Mouse (Mus musculus) hindbrain, embryonic 11.5 days (tissue): ENCODE measurements around the gene Clba1. TPM values are rescaled to one million over a fixed set of nuclear protein-coding genes. Genes with fewer than 3 reads are reported as not detected.
A peak's percentile ranks its signal among the peaks of the same experiment; 100 is the strongest.
"Not testable (repeated sequence)": the region's sequence is repeated elsewhere in the genome, so short reads cannot be mapped to it uniquely, and the experiment has no call there.

Experiments used
- ATAC-seq: fragments of 200-750 bp; cut with Nextera tagmentation; 2 replicates; pipeline ENCODE4 v1.8.0; 2017; ENCODE audit warnings: mild to moderate bottlenecking, moderate TSS enrichment, moderate library complexity; ENCODE audit not compliant: low FRiP score
- DNase-seq: peaks from one replicate; pipeline ENCODE4 v3.0.0-alpha.2; 2015; ENCODE audit warnings: low spot score
- H3K27ac ChIP-seq: fragments of 300-500 bp; sonication (generic); 2 replicates; pipeline ENCODE4 v1.5.1; 2014; ENCODE audit warnings: mild to moderate bottlenecking, low read depth, low read length
- H3K27me3 ChIP-seq: fragments of 300-500 bp; sonication (generic); 2 replicates; pipeline ENCODE4 v1.6.1; 2014; ENCODE audit warnings: mild to moderate bottlenecking, low read length, moderate library complexity, mixed read lengths; ENCODE audit not compliant: control insufficient read depth, insufficient read depth
- H3K36me3 ChIP-seq: fragments of 300-500 bp; sonication (generic); 2 replicates; pipeline ENCODE4 v1.6.1; 2014; ENCODE audit warnings: mild to moderate bottlenecking, low read length, moderate library complexity, mixed read lengths; ENCODE audit not compliant: control insufficient read depth, insufficient read depth
- H3K4me1 ChIP-seq: fragments of 300-500 bp; sonication (generic); replicated peaks from 2 replicates; pipeline ENCODE4 v1.6.1; 2014; ENCODE audit warnings: low read length, mixed read lengths; ENCODE audit not compliant: control insufficient read depth, insufficient read depth
- H3K4me2 ChIP-seq: fragments of 300-500 bp; sonication (generic); replicated peaks from 2 replicates; pipeline ENCODE4 v1.6.1; 2014; ENCODE audit warnings: mild to moderate bottlenecking, low read depth, low read length
- H3K4me3 ChIP-seq: fragments of 300-500 bp; sonication (generic); 2 replicates; pipeline ENCODE4 v1.5.1; 2014; ENCODE audit warnings: low read depth, low read length
- H3K9ac ChIP-seq: fragments of 300-500 bp; sonication (generic); 2 replicates; pipeline ENCODE4 v1.6.1; 2014; ENCODE audit warnings: low read depth, low read length
- H3K9me3 ChIP-seq: fragments of 300-500 bp; sonication (generic); 2 replicates; pipeline ENCODE4 v1.6.1; 2016; ENCODE audit warnings: low read length; ENCODE audit not compliant: control insufficient read depth
- WGBS: fragments of 180-500 bp; shearing (Covaris S2); extraction: QIAGEN DNeasy Blood & Tissue Kit; methylation state at CpG from one replicate; pipeline ENCODE4 v1.1.7; 2014; 5-methylcytosine and 5-hydroxymethylcytosine counted together
- polyA plus RNA-seq: library from polyadenylated mRNA; unstranded; fragments of >200 nt; fragmentation: Nextera tagmentation; extraction: Ambion mirVana; gene quantifications from 2 replicates; pipeline ENCODE4 v1.2.1, GENCODE M21; 2014

Clba1 gene
- polyA plus RNA-seq, 1 experiment from 2014 or later: 15.4 TPM

DNA sequence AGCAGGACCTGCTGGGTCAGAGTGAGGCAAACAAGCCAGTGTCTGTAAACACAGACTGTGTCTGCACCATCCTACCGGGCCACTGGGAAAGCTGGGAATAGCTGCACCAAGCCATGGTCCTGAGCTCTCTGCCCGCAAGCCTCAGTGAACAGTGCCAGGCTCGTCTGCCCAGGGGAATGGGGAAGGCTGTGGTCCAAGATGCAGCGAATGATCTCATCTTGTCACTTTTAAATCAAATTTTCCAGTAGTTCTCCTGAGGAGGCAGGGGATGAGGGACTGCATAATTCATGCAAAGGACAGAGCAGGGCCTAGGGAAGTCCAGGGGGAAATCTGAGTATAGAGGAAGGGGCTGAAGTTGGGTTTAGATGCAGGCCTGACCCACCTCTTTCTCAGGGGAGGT, 941 bp upstream of the Clba1 start:
- Histone ChIP-seq H3K27ac (no peak overlapping the region), H3K4me3 (no peak overlapping the region), H3K4me1 (peaks cover 5% of the 10 kb centered on the region), H3K9me3 (no peaks in the 10 kb centered on the region), H3K36me3 (no peaks in the 10 kb centered on the region), H3K27me3 (no peaks in the 10 kb centered on the region), H3K4me2 (no peak overlapping the region; the same call in 1 of the 2 replicates), H3K9ac (no peak overlapping the region)
- 84% methylated on average over 4 of the region's 4 CpGs for WGBS
- DNase-seq (no peak), ATAC-seq (no peak)

DNA sequence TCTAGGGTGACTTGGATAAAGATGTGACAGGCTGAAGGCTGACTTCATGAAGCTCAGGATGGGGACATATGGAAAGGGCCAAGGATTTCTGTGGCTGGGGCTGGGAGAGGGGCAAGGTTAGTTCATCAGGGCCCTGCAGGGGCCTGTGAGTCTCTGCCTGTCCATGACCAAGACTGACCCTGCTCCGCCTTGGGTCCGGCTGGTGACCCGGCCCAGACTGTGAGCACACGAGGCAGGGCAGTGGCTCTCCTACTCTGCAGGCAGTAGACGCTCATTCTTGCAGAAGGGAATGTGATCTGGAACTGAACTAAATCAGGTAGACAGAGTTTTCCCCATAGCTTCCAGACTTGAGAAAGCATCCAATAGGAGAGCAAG, 538 bp upstream of the Clba1 start:
- Histone ChIP-seq H3K27me3 (no peaks in the 10 kb centered on the region), H3K36me3 (no peaks in the 10 kb centered on the region), H3K27ac (peak overlapping the region; percentile 27; the same call in 1 of the 2 replicates), H3K4me3 (peak overlapping the region; percentile 66), H3K4me2 (peak overlapping the region; percentile 93), H3K9ac (peak overlapping the region; percentile 65), H3K9me3 (no peaks in the 10 kb centered on the region), H3K4me1 (peaks cover 5% of the 10 kb centered on the region)
- WGBS: 70% methylated on average over 5 of the region's 5 CpGs
- ATAC-seq: peak; percentile 61
- no peak for DNase-seq

DNA sequence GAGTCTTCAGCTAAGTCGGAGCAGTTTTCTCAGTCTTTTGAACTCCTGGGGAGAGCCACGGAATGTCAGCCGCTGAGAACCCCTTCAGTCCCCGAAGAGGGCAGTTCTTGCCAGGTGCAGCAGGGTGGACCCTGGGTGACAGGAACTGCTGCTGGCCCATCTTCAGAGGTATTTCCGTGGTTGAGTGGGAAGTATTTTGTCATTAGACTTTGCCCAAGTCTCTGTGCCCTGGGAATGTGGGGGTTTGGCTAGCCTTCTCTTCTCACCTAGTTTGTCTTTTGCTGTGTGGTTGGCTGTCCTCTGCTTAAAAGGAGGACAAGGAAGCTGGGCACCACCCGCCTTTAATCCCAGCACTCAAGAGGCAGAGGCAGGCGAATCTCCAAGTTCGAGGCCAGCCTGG, 904 bp downstream of the Clba1 start:
- Histone ChIP-seq H3K27ac (no peak overlapping the region), H3K4me3 (peak overlapping the region; percentile 66), H3K4me1 (peaks cover 5% of the 10 kb centered on the region), H3K9me3 (no peaks in the 10 kb centered on the region), H3K27me3 (no peaks in the 10 kb centered on the region), H3K36me3 (no peaks in the 10 kb centered on the region), H3K4me2 (peak overlapping the region; percentile 93), H3K9ac (peak overlapping the region; percentile 65)
- WGBS: 29% methylated on average over 8 of the region's 8 CpGs
- no peak for ATAC-seq
- no peak for DNase-seq

DNA sequence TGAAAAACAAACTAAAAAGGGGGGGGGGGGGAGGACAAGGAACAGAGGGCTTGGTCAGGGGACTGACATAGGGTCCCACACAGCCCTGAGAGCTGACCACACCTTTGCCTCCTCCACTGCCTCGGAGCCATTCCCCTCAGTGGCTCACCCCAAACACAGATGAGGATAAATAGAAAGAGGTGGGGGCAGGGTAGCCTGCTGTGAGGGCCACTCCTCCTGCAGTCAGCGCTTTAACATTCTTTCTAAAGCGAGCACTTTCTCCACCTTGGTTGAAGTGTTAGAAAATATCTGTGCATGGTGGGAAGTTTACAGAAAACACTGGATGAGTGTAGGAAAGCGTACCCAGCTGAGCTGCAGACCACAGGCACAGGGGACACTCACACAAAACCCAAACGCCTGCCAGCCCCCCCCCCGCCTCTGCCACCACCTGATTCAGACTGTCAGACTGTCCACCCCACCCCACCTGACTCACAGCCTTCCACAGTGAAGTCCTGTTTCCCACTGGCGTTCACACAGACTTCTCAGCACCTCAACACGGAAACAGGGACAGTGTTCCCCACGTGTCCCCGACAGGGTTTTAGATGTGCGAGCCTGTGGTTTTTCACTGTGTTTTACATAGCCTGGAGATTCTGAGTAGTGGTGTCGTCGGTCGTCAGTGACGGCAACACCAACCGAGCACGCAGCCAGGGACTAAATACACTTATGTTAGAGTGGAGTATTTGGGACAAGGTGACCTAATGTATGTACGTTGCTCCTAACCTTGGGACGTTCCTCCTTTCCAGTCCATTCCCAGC, 1.6 kb downstream of the Clba1 start:
- no peak for DNase-seq
- Histone ChIP-seq H3K9ac (peak overlapping the region; percentile 65; the same call in 1 of the 2 replicates), H3K4me2 (no peak overlapping the region; the same call in 1 of the 2 replicates), H3K4me3 (no peak overlapping the region), H3K27me3 (no peaks in the 10 kb centered on the region), H3K9me3 (no peaks in the 10 kb centered on the region), H3K4me1 (peaks cover 5% of the 10 kb centered on the region), H3K36me3 (no peaks in the 10 kb centered on the region), H3K27ac (no peak overlapping the region)
- no peak for ATAC-seq
- 64% methylated on average over 19 of the region's 19 CpGs for WGBS

DNA sequence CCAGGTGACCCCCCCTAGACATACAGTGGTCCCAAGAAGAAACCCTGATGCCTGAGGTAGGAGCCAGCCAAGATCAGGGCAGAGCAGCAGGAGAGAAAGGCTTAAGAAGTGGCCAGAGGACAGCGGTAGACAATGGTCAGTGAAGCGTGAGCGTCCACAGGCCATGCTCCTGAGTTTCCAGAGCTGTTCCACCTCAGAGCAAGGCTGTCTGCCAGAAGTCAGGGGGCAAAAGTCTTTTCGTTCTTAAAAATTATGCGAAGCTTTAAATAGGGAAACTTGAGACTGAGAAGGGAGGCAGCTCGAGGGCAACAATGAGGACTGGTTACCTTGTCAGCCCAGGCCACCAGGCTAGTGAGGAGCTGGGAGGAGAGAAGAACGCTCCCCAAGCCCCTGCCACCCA, 4.6 kb downstream of the Clba1 start:
- no peak for ATAC-seq
- no peak for DNase-seq
- Histone ChIP-seq H3K27me3 (no peaks in the 10 kb centered on the region), H3K36me3 (0 out of 2 replicates have a peak, but pooled peaks cover 2% of the 10 kb centered on the region), H3K4me2 (no peak overlapping the region), H3K27ac (no peak overlapping the region), H3K9ac (no peak overlapping the region), H3K4me3 (no peak overlapping the region), H3K9me3 (no peaks in the 10 kb centered on the region), H3K4me1 (peaks cover 5% of the 10 kb centered on the region)
- WGBS: 94% methylated on average over 7 of the region's 7 CpGs

DNA sequence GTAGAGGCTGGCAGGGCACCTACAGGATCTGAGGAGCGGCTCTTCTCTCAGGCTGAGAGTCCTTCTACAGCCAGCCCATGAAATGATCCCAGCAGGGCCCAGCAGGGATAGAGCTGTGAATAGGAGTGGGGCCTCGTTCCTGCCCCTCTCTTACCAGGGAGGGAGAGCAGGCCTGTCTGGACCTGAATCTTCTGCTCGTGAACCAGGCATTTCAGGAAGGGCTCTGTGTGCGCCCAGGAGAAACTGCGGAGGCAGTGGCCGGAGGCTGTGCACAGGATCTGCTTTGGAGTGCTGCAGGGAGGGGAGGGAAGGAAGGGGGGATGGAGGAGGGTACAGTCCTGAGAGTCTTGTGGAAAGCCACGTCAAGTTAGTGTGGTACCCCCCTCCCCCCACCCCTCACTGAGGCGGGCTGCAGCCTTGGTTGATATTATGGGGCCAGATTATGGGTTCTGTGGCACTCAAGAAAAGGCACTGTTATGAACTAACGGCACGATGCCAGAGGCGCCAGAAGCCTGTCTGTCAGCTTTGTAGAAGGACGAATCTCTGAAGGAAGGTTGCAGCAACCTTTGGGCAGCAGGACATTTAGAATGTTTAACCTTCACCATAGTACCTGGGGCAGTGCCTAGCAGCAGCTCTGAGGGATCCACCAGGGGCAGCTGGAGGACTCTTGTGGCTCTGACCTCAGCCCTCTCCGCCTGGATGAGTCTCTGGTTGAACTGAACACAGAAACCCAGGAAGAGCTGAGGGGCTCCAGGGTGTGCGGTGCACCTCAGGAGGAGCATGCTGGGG, 6.1 kb downstream of the Clba1 start:
- WGBS: 84% methylated on average over 14 of the region's 14 CpGs
- no peak overlapping the region for H3K9ac ChIP-seq
- H3K27ac ChIP-seq: no peak overlapping the region
- H3K4me2 ChIP-seq: no peak overlapping the region
- H3K9me3 ChIP-seq: no peaks in the 10 kb centered on the region
- no peak for ATAC-seq
- H3K4me3 ChIP-seq: no peak overlapping the region
- H3K4me1 ChIP-seq: no peaks in the 10 kb centered on the region
- H3K36me3 ChIP-seq: peaks cover 8% of the 10 kb centered on the region
- no peaks in the 10 kb centered on the region for H3K27me3 ChIP-seq
- DNase-seq: no peak

DNA sequence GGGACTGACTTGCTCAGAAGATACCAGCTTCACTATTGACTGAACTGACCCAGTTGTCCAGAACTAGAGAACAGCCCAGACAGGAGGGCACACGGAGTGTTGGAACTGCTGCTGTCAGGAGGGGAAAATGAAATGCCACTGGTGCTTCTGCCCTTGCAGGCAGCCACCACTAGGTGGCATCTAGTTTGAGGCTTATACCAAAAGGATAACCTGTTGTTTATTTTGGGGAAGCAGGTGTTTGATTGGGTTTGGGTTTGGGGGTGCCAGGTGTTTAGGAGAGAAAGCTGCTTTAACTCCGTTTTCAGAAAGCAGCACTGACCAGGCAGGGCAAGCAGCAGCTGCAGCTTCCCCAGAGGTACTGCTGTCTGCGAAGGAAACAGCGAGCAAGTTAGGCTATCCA, 7.6 kb downstream of the Clba1 start:
- ATAC-seq (no peak), DNase-seq (peak; percentile 63)
- no peaks in the 10 kb centered on the region for H3K4me1 ChIP-seq
- no peak overlapping the region for H3K4me3 ChIP-seq
- H3K9ac ChIP-seq: no peak overlapping the region
- H3K27ac ChIP-seq: no peak overlapping the region
- H3K9me3 ChIP-seq: no peaks in the 10 kb centered on the region
- peaks cover 13% of the 10 kb centered on the region for H3K36me3 ChIP-seq
- no peak overlapping the region for H3K4me2 ChIP-seq
- WGBS: 63% methylated on average over 4 of the region's 4 CpGs
- no peaks in the 10 kb centered on the region for H3K27me3 ChIP-seq

DNA sequence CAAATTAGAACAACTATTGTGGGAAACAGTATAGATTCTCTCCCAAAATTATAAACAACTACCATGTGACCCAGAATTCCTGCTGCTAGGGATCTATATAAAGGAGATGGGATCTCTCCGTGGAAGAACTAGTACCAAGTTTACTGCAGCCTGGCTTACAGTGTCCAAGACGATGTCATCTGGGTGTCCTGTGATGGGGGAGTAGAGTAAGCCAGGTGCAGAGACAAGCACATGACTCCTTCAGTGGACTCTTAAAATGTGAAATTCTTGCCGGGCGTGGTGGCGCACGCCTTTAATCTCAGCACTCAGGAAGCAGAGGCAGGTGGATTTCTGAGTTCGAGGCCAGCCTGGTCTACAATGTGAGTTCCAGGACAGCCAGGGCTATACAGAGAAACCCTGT, 8.1 kb downstream of the Clba1 start:
- WGBS: 85% methylated on average over 7 of the region's 7 CpGs
- not testable (repeated sequence) for H3K4me3 ChIP-seq, ATAC-seq, H3K9ac ChIP-seq, H3K9me3 ChIP-seq, H3K4me2 ChIP-seq, H3K4me1 ChIP-seq, H3K27ac ChIP-seq, H3K27me3 ChIP-seq, DNase-seq
- peaks cover 18% of the 10 kb centered on the region for H3K36me3 ChIP-seq
